Mouse (Mus musculus): ENCODE results near the gene Tnfrsf18. TPM values are rescaled to one million over a fixed set of nuclear protein-coding genes. Genes with fewer than 3 reads are reported as not detected.

The Tnfrsf18 gene
- polyA plus RNA-seq, 1 experiment, result 0.30 TPM

GRCm38 (mm10) chr4:156033476-156034119 is 7.6 kb downstream of the Tnfrsf18 start:
- Histone ChIP-seq H3K79me2 (ENCODE audit: control insufficient read depth, insufficient read depth) (no peaks in the 10 kb centered on the region), H3K79me3 (ENCODE audit: low read depth) (no peaks in the 10 kb centered on the region), H3K27me3 (ENCODE audit: control insufficient read depth, insufficient read depth, insufficient read length) (peaks cover 19% of the 10 kb centered on the region), H3ac (ENCODE audit: control insufficient read depth, insufficient read length, low read depth) (no peak overlapping the region), H3K36me3 (ENCODE audit: control insufficient read depth, insufficient read depth) (no peaks in the 10 kb centered on the region), H3K4me3 (ENCODE audit: insufficient read depth, poor library complexity, severe bottlenecking) (no peak overlapping the region)
- peak; percentile 45 for TF ChIP-seq CTCF (IDR thresholded peaks at IDR 0.05; ENCODE audit: control insufficient read depth, insufficient read depth, insufficient read length)
- no peak for TF ChIP-seq USF1 (IDR thresholded peaks at IDR 0.05; ENCODE audit: low read depth)

GRCm38 (mm10) chr4:156034301-156034700 is 8.3 kb downstream of the Tnfrsf18 start:
- Histone ChIP-seq H3K36me3 (ENCODE audit: control insufficient read depth, insufficient read depth) (no peaks in the 10 kb centered on the region), H3K79me2 (ENCODE audit: control insufficient read depth, insufficient read depth) (no peaks in the 10 kb centered on the region), H3K79me3 (ENCODE audit: low read depth) (no peaks in the 10 kb centered on the region), H3K4me3 (ENCODE audit: insufficient read depth, poor library complexity, severe bottlenecking) (no peak overlapping the region), H3K27me3 (ENCODE audit: control insufficient read depth, insufficient read depth, insufficient read length) (peaks cover 19% of the 10 kb centered on the region), H3ac (ENCODE audit: control insufficient read depth, insufficient read length, low read depth) (no peak overlapping the region)
- no peak for TF ChIP-seq MYOG (IDR thresholded peaks at IDR 0.05; ENCODE audit: control insufficient read depth, extremely low read depth, insufficient read length)
- no peak for TF ChIP-seq CEBPB (IDR thresholded peaks at IDR 0.05; ENCODE audit: low read depth)
- no peak for TF ChIP-seq USF1 (IDR thresholded peaks at IDR 0.05; ENCODE audit: low read depth)
- no peak for TF ChIP-seq CTCF (IDR thresholded peaks at IDR 0.05; ENCODE audit: control insufficient read depth, insufficient read depth, insufficient read length)
- TF ChIP-seq MAX (IDR thresholded peaks at IDR 0.05), result no peak
- no peak for TF ChIP-seq FOSL1 (IDR thresholded peaks at IDR 0.05; ENCODE audit: insufficient read depth, low read length, poor library complexity, severe bottlenecking)
- no peak for TF ChIP-seq MYOD1 (IDR thresholded peaks at IDR 0.05; ENCODE audit: control insufficient read depth, insufficient read length, low read depth)

- TF ChIP-seq FOSL1 (IDR thresholded peaks at IDR 0.05; ENCODE audit: insufficient read depth, low read length, poor library complexity, severe bottlenecking) (no peak), CTCF (IDR thresholded peaks at IDR 0.05; ENCODE audit: control insufficient read depth, insufficient read depth, insufficient read length) (no peak), MYOG (IDR thresholded peaks at IDR 0.05; ENCODE audit: control insufficient read depth, extremely low read depth, insufficient read length) (no peak)
- Histone ChIP-seq H3K4me3 (ENCODE audit: insufficient read depth, poor library complexity, severe bottlenecking) (no peak overlapping the region), H3K36me3 (ENCODE audit: control insufficient read depth, insufficient read depth) (no peaks in the 10 kb centered on the region), H3K79me3 (ENCODE audit: low read depth) (no peaks in the 10 kb centered on the region), H3K79me2 (ENCODE audit: control insufficient read depth, insufficient read depth) (no peaks in the 10 kb centered on the region), H3K27me3 (ENCODE audit: control insufficient read depth, insufficient read depth, insufficient read length) (peaks cover 19% of the 10 kb centered on the region), H3ac (ENCODE audit: control insufficient read depth, insufficient read length, low read depth) (no peak overlapping the region)
Observed at GRCm38 (mm10) chr4:156034901-156035300, 8.9 kb downstream of the Tnfrsf18 start.

- H3K27me3 ChIP-seq (ENCODE audit: control insufficient read depth, insufficient read depth, insufficient read length), result peaks cover 24% of the 10 kb centered on the region
- H3ac ChIP-seq (ENCODE audit: control insufficient read depth, insufficient read length, low read depth), result no peak overlapping the region
- TF ChIP-seq USF1 (IDR thresholded peaks at IDR 0.05; ENCODE audit: low read depth) (no peak), CTCF (IDR thresholded peaks at IDR 0.05; ENCODE audit: control insufficient read depth, insufficient read depth, insufficient read length) (no peak), MYOD1 (IDR thresholded peaks at IDR 0.05; ENCODE audit: control insufficient read depth, insufficient read length, low read depth) (no peak)
- H3K79me2 ChIP-seq (ENCODE audit: control insufficient read depth, insufficient read depth), result no peaks in the 10 kb centered on the region
- H3K4me3 ChIP-seq (ENCODE audit: insufficient read depth, poor library complexity, severe bottlenecking), result no peak overlapping the region
- no peaks in the 10 kb centered on the region for H3K79me3 ChIP-seq (ENCODE audit: low read depth)
- H3K36me3 ChIP-seq (ENCODE audit: control insufficient read depth, insufficient read depth), result no peaks in the 10 kb centered on the region
Observed at GRCm38 (mm10) chr4:156044754-156045153, 18.8 kb downstream of the Tnfrsf18 start.

GRCm38 (mm10) chr4:156049779-156050178 is 23.8 kb downstream of the Tnfrsf18 start:
- H3K36me3 ChIP-seq (ENCODE audit: control insufficient read depth, insufficient read depth), result no peaks in the 10 kb centered on the region

GRCm38 (mm10) chr4:156050391-156050980 is 24.5 kb downstream of the Tnfrsf18 start:
- H3K79me3 ChIP-seq (ENCODE audit: low read depth), result no peaks in the 10 kb centered on the region
- H3K4me3 ChIP-seq (ENCODE audit: insufficient read depth, poor library complexity, severe bottlenecking), result no peak overlapping the region
- no peaks in the 10 kb centered on the region for H3K79me2 ChIP-seq (ENCODE audit: control insufficient read depth, insufficient read depth)
- H3K27me3 ChIP-seq (ENCODE audit: control insufficient read depth, insufficient read depth, insufficient read length), result peaks cover 19% of the 10 kb centered on the region
- no peak overlapping the region for H3ac ChIP-seq (ENCODE audit: control insufficient read depth, insufficient read length, low read depth)
- no peak for TF ChIP-seq CTCF (IDR thresholded peaks at IDR 0.05; ENCODE audit: control insufficient read depth, insufficient read depth, insufficient read length)
- TF ChIP-seq FOSL1 (IDR thresholded peaks at IDR 0.05; ENCODE audit: insufficient read depth, low read length, poor library complexity, severe bottlenecking), result no peak
- TF ChIP-seq MYOG (IDR thresholded peaks at IDR 0.05; ENCODE audit: control insufficient read depth, extremely low read depth, insufficient read length), result no peak
- no peak for TF ChIP-seq MAX (IDR thresholded peaks at IDR 0.05)
- no peak for TF ChIP-seq USF1 (IDR thresholded peaks at IDR 0.05; ENCODE audit: low read depth)
- no peak for TF ChIP-seq MYOD1 (IDR thresholded peaks at IDR 0.05; ENCODE audit: control insufficient read depth, insufficient read length, low read depth)
- TF ChIP-seq CEBPB (IDR thresholded peaks at IDR 0.05; ENCODE audit: low read depth), result no peak
- no peaks in the 10 kb centered on the region for H3K36me3 ChIP-seq (ENCODE audit: control insufficient read depth, insufficient read depth)

More at GRCm38 (mm10) chr4:156049779-156050178, 23.8 kb downstream of the Tnfrsf18 start:
- Histone ChIP-seq H3K27me3 (ENCODE audit: control insufficient read depth, insufficient read depth, insufficient read length) (peaks cover 14% of the 10 kb centered on the region), H3K79me2 (ENCODE audit: control insufficient read depth, insufficient read depth) (no peaks in the 10 kb centered on the region), H3K79me3 (ENCODE audit: low read depth) (no peaks in the 10 kb centered on the region), H3ac (ENCODE audit: control insufficient read depth, insufficient read length, low read depth) (no peak overlapping the region), H3K4me3 (ENCODE audit: insufficient read depth, poor library complexity, severe bottlenecking) (no peak overlapping the region)
- TF ChIP-seq MYOD1 (IDR thresholded peaks at IDR 0.05; ENCODE audit: control insufficient read depth, insufficient read length, low read depth), result no peak
